Mouse (Mus musculus) MEL (cell line): ENCODE measurements around the gene Gm498. TPM values are rescaled to one million over a fixed set of nuclear protein-coding genes. Genes with fewer than 3 reads are reported as not detected.

Source experiments
- DNase-seq: peaks from one replicate; pipeline ENCODE4 v3.0.0; 2011; ENCODE audit warnings: low read depth, low spot score
- H3K27ac ChIP-seq: 2 replicates; pipeline ENCODE4 v1.5.1; 2012; ENCODE audit warnings: low read depth, mild to moderate bottlenecking, control low read depth, low read length, moderate library complexity; ENCODE audit not compliant: control insufficient read depth
- H3K27me3 ChIP-seq, 2 experiments: fragments of 150-350 bp in 1 of 2; sonication (generic) in 1 of 2; 2 replicates each; pipeline ENCODE4 v1.6.1; 2012; ENCODE audit warnings: low read length in 2 of 2, mild to moderate bottlenecking in 2 of 2, improper control_type of control experiment in 1 of 2, moderate library complexity in 1 of 2; ENCODE audit not compliant: insufficient read depth in 2 of 2, control insufficient read depth in 1 of 2
- H3K36me3 ChIP-seq, 2 experiments: 2 replicates each; pipeline ENCODE4 v1.6.1; 2012 to 2014; ENCODE audit warnings: low read length in 2 of 2, improper control_type of control experiment in 1 of 2, inconsistent platforms in 1 of 2, mild to moderate bottlenecking in 1 of 2; ENCODE audit not compliant: insufficient read depth in 2 of 2, control insufficient read depth in 1 of 2
- H3K4me1 ChIP-seq, 2 experiments: fragments of 150-350 bp in 1 of 2; sonication (generic) in 1 of 2; 2 replicates each; pipeline ENCODE4 v1.6.1; 2012; ENCODE audit warnings: low read length in 2 of 2, improper control_type of control experiment in 1 of 2, mild to moderate bottlenecking in 1 of 2; ENCODE audit not compliant: insufficient read depth in 2 of 2, control insufficient read depth in 1 of 2
- H3K4me3 ChIP-seq, 2 experiments: fragments of 150-350 bp in 1 of 2; sonication (generic) in 1 of 2; 2 replicates each; pipeline ENCODE4 v1.5.1; 2012; ENCODE audit warnings: low read depth in 2 of 2, low read length in 2 of 2, mild to moderate bottlenecking in 2 of 2, moderate library complexity in 2 of 2, control low read depth in 1 of 2, improper control_type of control experiment in 1 of 2; ENCODE audit not compliant: control insufficient read depth in 1 of 2, insufficient read depth in 1 of 2
- H3K79me2 ChIP-seq: 2 replicates; pipeline ENCODE4 v1.6.1; 2012; ENCODE audit warnings: mild to moderate bottlenecking, low read length, moderate library complexity; ENCODE audit not compliant: control insufficient read depth, poor library complexity, insufficient read depth
- H3K9ac ChIP-seq: 2 replicates; pipeline ENCODE4 v1.6.1; 2012; ENCODE audit warnings: low read depth, mild to moderate bottlenecking, control low read depth, low read length, moderate library complexity; ENCODE audit not compliant: control insufficient read depth, poor library complexity, severe bottlenecking
- H3K9me3 ChIP-seq: fragments of 150-350 bp; sonication (generic); replicated peaks from 2 replicates; pipeline ENCODE4 v1.6.1; 2012; ENCODE audit warnings: mild to moderate bottlenecking, low read length, improper control_type of control experiment, moderate library complexity; ENCODE audit not compliant: insufficient read depth
- BHLHE40 ChIP-seq: IDR thresholded peaks from 2 replicates; pipeline ENCODE4 v1.6.1; 2012; ENCODE audit warnings: low read depth, mild to moderate bottlenecking, inconsistent platforms, low read length, improper control_type of control experiment, borderline replicate concordance
- CHD1 ChIP-seq: IDR thresholded peaks from 2 replicates; pipeline ENCODE4 v1.6.1; 2012; ENCODE audit warnings: low read depth, mild to moderate bottlenecking, inconsistent platforms, low read length, improper control_type of control experiment
- CHD2 ChIP-seq: IDR thresholded peaks from 2 replicates; pipeline ENCODE4 v1.6.1; 2011; ENCODE audit warnings: low read length, improper control_type of control experiment
- CTCF ChIP-seq, 3 experiments: IDR thresholded peaks in 2 of 3; conservative IDR thresholded peaks in 1 of 3; 2 replicates each; pipeline ENCODE4 v1.5.1; 2011 to 2012; ENCODE audit warnings: low read length in 3 of 3, low read depth in 2 of 3, mild to moderate bottlenecking in 2 of 3, improper control_type of control experiment in 1 of 3, inconsistent platforms in 1 of 3, mixed read lengths in 1 of 3, moderate library complexity in 1 of 3; ENCODE audit not compliant: control insufficient read depth in 1 of 3, insufficient read depth in 1 of 3, poor library complexity in 1 of 3, severe bottlenecking in 1 of 3
- ELF1 ChIP-seq: IDR thresholded peaks from 2 replicates; pipeline ENCODE4 v1.6.1; 2014; ENCODE audit warnings: low read depth, mild to moderate bottlenecking, inconsistent platforms, low read length, improper control_type of control experiment, moderate library complexity
- ETS1 ChIP-seq: IDR thresholded peaks from 2 replicates; pipeline ENCODE4 v1.6.1; 2012; ENCODE audit warnings: low read depth, mild to moderate bottlenecking, inconsistent platforms, low read length, improper control_type of control experiment, moderate library complexity
- MAX ChIP-seq: IDR thresholded peaks from 2 replicates; pipeline ENCODE4 v1.6.1; 2011; ENCODE audit warnings: low read length, improper control_type of control experiment
- MAZ ChIP-seq: IDR thresholded peaks from 2 replicates; pipeline ENCODE4 v1.6.1; 2012; ENCODE audit warnings: low read depth, mild to moderate bottlenecking, inconsistent platforms, low read length, improper control_type of control experiment
- POLR2A ChIP-seq, 2 experiments: IDR thresholded peaks; 2 replicates each; pipeline ENCODE4 v1.6.1; 2011 to 2012; ENCODE audit warnings: low read length in 2 of 2, mild to moderate bottlenecking in 2 of 2, control low read depth in 1 of 2, improper control_type of control experiment in 1 of 2, low read depth in 1 of 2, moderate library complexity in 1 of 2; ENCODE audit not compliant: control insufficient read depth in 1 of 2, insufficient read depth in 1 of 2, poor library complexity in 1 of 2
- POLR2AphosphoS2 ChIP-seq: IDR thresholded peaks from 2 replicates; pipeline ENCODE4 v1.6.1; 2011; ENCODE audit warnings: low read length, improper control_type of control experiment
- POLR2AphosphoS5 ChIP-seq: IDR thresholded peaks from 2 replicates; pipeline ENCODE4 v1.6.1; 2012; ENCODE audit warnings: low read depth, borderline replicate concordance, mild to moderate bottlenecking, inconsistent platforms, low read length, moderate library complexity, mixed read lengths
- TAL1 ChIP-seq: IDR thresholded peaks from 2 replicates; pipeline ENCODE4 v1.6.1; 2012; ENCODE audit warnings: mild to moderate bottlenecking, inconsistent platforms, low read length, moderate library complexity, mixed read lengths
- TBP ChIP-seq: IDR thresholded peaks from 2 replicates; pipeline ENCODE4 v1.8.0; 2011; ENCODE audit warnings: low read depth, low read length, improper control_type of control experiment
- TCF12 ChIP-seq: IDR thresholded peaks from 2 replicates; pipeline ENCODE4 v1.6.1; 2014; ENCODE audit warnings: low read depth, mild to moderate bottlenecking, inconsistent platforms, low read length, improper control_type of control experiment, moderate library complexity
- UBTF ChIP-seq: IDR thresholded peaks from 2 replicates; pipeline ENCODE4 v1.6.1; 2012; ENCODE audit warnings: low read depth, mild to moderate bottlenecking, inconsistent platforms, low read length, improper control_type of control experiment, moderate library complexity, borderline replicate concordance; ENCODE audit not compliant: insufficient read depth
- USF1 ChIP-seq: IDR thresholded peaks from 2 replicates; pipeline ENCODE4 v1.6.1; 2014; ENCODE audit warnings: low read depth, mild to moderate bottlenecking, inconsistent platforms, low read length, improper control_type of control experiment, moderate library complexity
- ZKSCAN1 ChIP-seq: IDR thresholded peaks from 2 replicates; pipeline ENCODE4 v1.6.1; 2012; ENCODE audit warnings: low read depth, mild to moderate bottlenecking, inconsistent platforms, low read length, improper control_type of control experiment, moderate library complexity
- ZNF384 ChIP-seq: IDR thresholded peaks from 2 replicates; pipeline ENCODE4 v1.6.1; 2012; ENCODE audit warnings: low read depth, mild to moderate bottlenecking, inconsistent platforms, low read length, improper control_type of control experiment
- polyA plus RNA-seq, 2 experiments: library from polyadenylated mRNA; stranded (reverse) in 1 of 2; unstranded in 1 of 2; fragments of >175 nt in 1 of 2; fragments of >200 nt in 1 of 2; gene quantifications; 2 replicates each; pipeline versions ENCODE4 v1.2.1 to v1.2.4; 2012; ENCODE audit warnings: low replicate concordance in 2 of 2, low read depth in 1 of 2; ENCODE audit not compliant: insufficient read length in 2 of 2, insufficient read depth in 1 of 2, missing spikeins in 1 of 2
- total RNA-seq: library from RNA; depleted of rRNA; stranded (reverse); fragments of 300-350 nt; gene quantifications from 2 replicates; pipeline ENCODE4 v1.2.3, GENCODE M21; 2012; rRNA removed

The Gm498 gene
- total RNA-seq = not detected in 2 replicates
- not detected for polyA plus RNA-seq

GRCm38 (mm10) chr7:143866538-143866937 is at the start of gene Gm498:
Gm498 (plus strand) TSS chr7:143866838.
- TF ChIP-seq TBP (no peak), CHD1 (no peak), MAX (no peak), MAZ (no peak), USF1 (no peak), CHD2 (no peak), ETS1 (no peak), TAL1 (no peak)
- H3K27me3 ChIP-seq = no peaks in the 10 kb centered on the region
- no peak within 1 kb of the TSS for H3K9ac ChIP-seq
- H3K27ac ChIP-seq = no peak within 1 kb of the TSS
- no peak for DNase-seq
- H3K9me3 ChIP-seq = no peaks in the 10 kb centered on the region
- H3K79me2 ChIP-seq = no peaks in the 10 kb centered on the region
- no peak within 1 kb of the TSS for H3K4me3 ChIP-seq
- no peaks in the 10 kb centered on the region for H3K36me3 ChIP-seq
- no peaks in the 10 kb centered on the region for H3K4me1 ChIP-seq

GRCm38 (mm10) chr7:143819201-143819600 is 47.4 kb upstream of the Gm498 start:
- Histone ChIP-seq H3K9ac (no peak overlapping the region), H3K36me3 (peaks cover 0 to 4% of the 10 kb centered on the region in 2 experiments; a peak in 3 of 4 replicates), H3K27me3 (no peaks in the 10 kb centered on the region), H3K79me2 (peaks cover 5% of the 10 kb centered on the region), H3K4me1 (peaks cover 0 to 11% of the 10 kb centered on the region in 2 experiments; a peak in 2 of 4 replicates), H3K9me3 (no peaks in the 10 kb centered on the region), H3K4me3 (no peak overlapping the region), H3K27ac (no peak overlapping the region)
- TF ChIP-seq USF1 (no peak), BHLHE40 (no peak), TCF12 (no peak), ZKSCAN1 (no peak), UBTF (no peak), POLR2AphosphoS2 (no peak), ELF1 (no peak)
- no peak for DNase-seq

- no peak overlapping the region for H3K9ac ChIP-seq
- no peak overlapping the region for H3K27ac ChIP-seq
- DNase-seq = no peak
- H3K27me3 ChIP-seq = no peaks in the 10 kb centered on the region
- TF ChIP-seq POLR2A (IDR thresholded peaks at IDR 0.05; ENCODE audit: control insufficient read depth in 1 of 2, insufficient read depth in 1 of 2, low read depth in 1 of 2, low read length in 2 of 2, poor library complexity in 1 of 2) = no peak
- TF ChIP-seq POLR2AphosphoS5 = no peak
- TF ChIP-seq ZNF384 = no peak
- no peak for TF ChIP-seq ZKSCAN1
- TF ChIP-seq TCF12 = no peak
- TF ChIP-seq CTCF (IDR thresholded peaks at IDR 0.05 in 2 of 3, conservative IDR thresholded peaks at IDR 0.05 in 1 of 3; ENCODE audit: control insufficient read depth in 1 of 3, insufficient read depth in 1 of 3, low read depth in 2 of 3, low read length in 3 of 3, poor library complexity in 1 of 3, severe bottlenecking in 1 of 3) = no peak
- peaks cover 4% of the 10 kb centered on the region for H3K79me2 ChIP-seq
- H3K36me3 ChIP-seq = peaks cover 0 to 4% of the 10 kb centered on the region in 2 experiments; a peak in 2 of 4 replicates
- no peaks in the 10 kb centered on the region for H3K9me3 ChIP-seq
- no peak overlapping the region for H3K4me3 ChIP-seq
- H3K4me1 ChIP-seq = peaks cover 0 to 11% of the 10 kb centered on the region in 2 experiments; a peak in 2 of 4 replicates
Measured at GRCm38 (mm10) chr7:143821241-143821640, 45.4 kb upstream of the Gm498 start.
